Mouse (Mus musculus): ENCODE measurements around the gene Flt3. TPM values are rescaled to one million over a fixed set of nuclear protein-coding genes. Genes with fewer than 3 reads are reported as not detected.
A peak's percentile ranks its signal among the peaks of the same experiment; 100 is the strongest.

Flt3 gene
- polyA plus RNA-seq, 1 experiment from 2014 or later = 0.06 TPM

DNA sequence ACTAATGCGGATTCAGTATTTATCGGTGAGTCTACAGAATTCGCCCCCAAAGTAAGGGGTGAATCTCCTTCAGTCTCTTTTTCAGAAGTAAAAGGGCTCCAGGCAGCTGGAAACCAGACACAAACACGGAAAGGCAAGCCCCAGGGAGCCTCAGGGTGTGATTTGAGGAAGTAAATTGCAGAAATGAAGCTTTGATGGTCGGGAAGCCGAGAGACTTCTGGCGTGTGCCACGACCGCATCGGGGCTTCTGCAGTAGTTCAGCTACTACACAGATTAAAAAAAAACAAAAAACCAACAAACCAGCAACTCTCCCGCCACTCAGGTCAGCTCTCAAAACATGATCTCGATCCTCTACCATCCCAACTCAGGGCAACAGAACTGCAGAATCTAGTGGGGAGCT, 37.2 kb downstream of the Flt3 start:
- DNase-seq (ENCODE audit: low spot score) = no peak
- 82% methylated on average over 12 of the region's 12 CpGs for WGBS
- H3K4me1 ChIP-seq = no peaks in the 10 kb centered on the region

DNA sequence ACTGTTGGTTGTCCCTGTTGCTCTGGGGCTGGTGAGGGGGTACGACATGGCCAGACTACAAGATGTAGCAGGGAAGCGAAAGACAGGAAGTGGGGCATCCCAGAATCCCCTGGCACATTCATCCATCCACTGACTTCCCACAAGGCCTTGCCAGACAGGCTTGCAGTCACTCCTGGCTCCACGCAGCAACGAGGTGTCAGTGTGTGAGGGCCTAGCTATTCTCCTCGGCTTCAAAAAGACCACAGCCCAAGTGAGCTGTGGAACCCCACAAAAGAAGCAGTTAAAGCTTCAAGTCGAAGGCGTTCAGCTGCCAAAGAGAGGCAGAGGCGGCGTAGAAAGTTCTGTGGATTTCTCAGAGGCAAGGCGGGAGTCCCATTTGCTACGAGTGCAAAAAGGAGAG, 41.8 kb downstream of the Flt3 start:
- Histone ChIP-seq H3K27ac (replicated peaks) (no peak overlapping the region), H3K9me3 (no peaks in the 10 kb centered on the region), H3K4me3 (no peak overlapping the region), H3K27me3 (replicated peaks; ENCODE audit: low read depth, poor library complexity, severe bottlenecking) (no peaks in the 10 kb centered on the region), H3K4me1 (0 out of 2 replicates have a peak, but pooled peaks cover 6% of the 10 kb centered on the region), H3K36me3 (replicated peaks) (no peaks in the 10 kb centered on the region)
- WGBS = 90% methylated on average over 11 of the region's 11 CpGs
- no peak for DNase-seq (ENCODE audit: low spot score)

More for the DNA sequence above, 37.2 kb downstream of the Flt3 start:
- no peaks in the 10 kb centered on the region for H3K9me3 ChIP-seq
- no peak overlapping the region for H3K27ac ChIP-seq (replicated peaks)
- H3K27me3 ChIP-seq (replicated peaks; ENCODE audit: low read depth, poor library complexity, severe bottlenecking) = no peaks in the 10 kb centered on the region
- H3K36me3 ChIP-seq (replicated peaks) = no peaks in the 10 kb centered on the region
- no peak overlapping the region for H3K4me3 ChIP-seq

DNA sequence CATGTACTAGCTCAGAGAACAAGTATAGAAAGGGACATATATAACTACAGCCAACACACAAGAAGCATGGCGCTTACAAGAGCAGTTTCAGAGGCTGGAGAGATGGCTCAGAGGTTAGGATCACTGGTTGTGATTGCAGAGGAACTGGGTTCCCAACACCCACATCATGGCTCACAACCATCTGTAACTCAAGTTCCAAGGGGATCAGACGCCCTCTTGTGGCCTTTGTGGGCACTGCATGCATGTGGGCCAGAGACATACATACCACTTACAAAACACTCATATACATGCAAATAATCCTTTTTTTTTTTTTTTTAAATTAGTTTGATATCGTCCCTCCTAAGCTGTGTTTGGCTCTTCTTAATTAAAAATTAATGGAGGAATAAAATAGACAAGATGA, 42.8 kb downstream of the Flt3 start:
- Histone ChIP-seq H3K27me3 (replicated peaks; ENCODE audit: low read depth, poor library complexity, severe bottlenecking) (no peaks in the 10 kb centered on the region), H3K4me3 (no peak overlapping the region), H3K9me3 (no peaks in the 10 kb centered on the region), H3K36me3 (replicated peaks) (no peaks in the 10 kb centered on the region), H3K27ac (replicated peaks) (no peak overlapping the region), H3K4me1 (0 out of 2 replicates have a peak, but pooled peaks cover 6% of the 10 kb centered on the region)
- DNase-seq (ENCODE audit: low spot score) = peak; percentile 37
- WGBS = 43% methylated on average over 3 of the region's 3 CpGs

DNA sequence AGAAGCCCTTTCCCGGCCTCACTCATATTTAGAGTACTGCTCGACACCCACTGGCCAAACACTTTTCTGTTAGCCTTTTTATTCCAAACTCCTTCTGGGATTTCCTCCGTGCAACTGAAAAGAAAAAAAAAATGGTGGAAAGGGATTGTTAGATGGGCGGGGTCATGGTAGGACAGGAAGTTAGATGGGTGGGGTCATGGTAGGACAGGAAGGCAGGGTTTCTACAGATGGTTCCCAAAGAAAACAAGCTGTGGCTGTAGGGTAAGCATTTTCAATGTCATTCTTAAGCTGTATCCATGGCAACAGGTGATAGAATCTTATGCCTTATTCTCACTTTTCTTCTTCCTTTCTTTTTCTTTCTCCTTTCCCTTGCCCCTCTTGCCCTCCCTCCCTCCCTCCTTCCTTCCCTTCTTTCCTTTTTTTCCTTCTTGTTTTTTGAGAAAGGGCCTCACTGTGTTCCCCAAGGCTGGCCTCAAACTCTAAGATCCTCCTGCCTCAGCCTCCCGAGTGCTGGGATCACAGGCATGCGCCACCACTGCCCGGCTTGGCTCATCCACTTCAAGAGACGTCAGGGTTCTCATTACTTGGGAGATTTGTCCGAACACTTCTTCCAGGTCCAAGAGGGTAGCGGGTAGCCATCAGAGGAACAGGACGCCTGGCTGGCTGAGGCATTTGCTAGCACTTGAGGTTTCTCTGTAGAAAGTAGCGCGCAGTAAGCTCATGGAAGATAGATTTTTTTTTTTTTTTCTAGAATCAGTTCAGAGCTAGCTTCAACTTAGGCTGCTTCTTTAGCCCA, 43.8 kb downstream of the Flt3 start:
- Histone ChIP-seq H3K27ac (replicated peaks) (no peak overlapping the region), H3K27me3 (replicated peaks; ENCODE audit: low read depth, poor library complexity, severe bottlenecking) (no peaks in the 10 kb centered on the region), H3K4me3 (no peak overlapping the region), H3K4me1 (0 out of 2 replicates have a peak, but pooled peaks cover 6% of the 10 kb centered on the region), H3K36me3 (replicated peaks) (no peaks in the 10 kb centered on the region), H3K9me3 (no peaks in the 10 kb centered on the region)
- no peak for DNase-seq (ENCODE audit: low spot score)
- 94% methylated on average over 13 of the region's 13 CpGs for WGBS

DNA sequence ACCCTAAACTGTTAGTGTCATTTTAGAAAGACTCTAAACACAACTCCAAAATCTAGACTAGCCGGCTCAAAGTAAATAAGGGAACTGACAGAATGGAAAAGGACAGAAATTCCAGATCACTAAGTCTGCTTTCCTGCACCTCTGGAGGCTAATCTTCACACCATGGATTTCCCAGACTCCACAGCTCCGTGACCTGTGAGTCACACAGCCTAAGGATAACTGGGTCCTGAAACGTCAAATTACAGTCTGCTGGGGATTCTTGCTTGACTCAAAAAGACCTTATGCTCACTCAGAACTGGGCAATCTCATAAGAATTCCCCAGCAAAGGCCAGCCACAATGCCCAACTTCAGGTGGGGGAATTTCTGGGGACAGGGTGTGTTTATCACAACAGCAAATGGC, 44.5 kb downstream of the Flt3 start:
- Histone ChIP-seq H3K4me1 (0 out of 2 replicates have a peak, but pooled peaks cover 6% of the 10 kb centered on the region), H3K27me3 (replicated peaks; ENCODE audit: low read depth, poor library complexity, severe bottlenecking) (no peaks in the 10 kb centered on the region), H3K9me3 (no peaks in the 10 kb centered on the region), H3K36me3 (replicated peaks) (no peaks in the 10 kb centered on the region), H3K4me3 (no peak overlapping the region), H3K27ac (replicated peaks) (no peak overlapping the region)
- DNase-seq (ENCODE audit: low spot score) = no peak
- 77% methylated on average over 3 of the region's 3 CpGs for WGBS

DNA sequence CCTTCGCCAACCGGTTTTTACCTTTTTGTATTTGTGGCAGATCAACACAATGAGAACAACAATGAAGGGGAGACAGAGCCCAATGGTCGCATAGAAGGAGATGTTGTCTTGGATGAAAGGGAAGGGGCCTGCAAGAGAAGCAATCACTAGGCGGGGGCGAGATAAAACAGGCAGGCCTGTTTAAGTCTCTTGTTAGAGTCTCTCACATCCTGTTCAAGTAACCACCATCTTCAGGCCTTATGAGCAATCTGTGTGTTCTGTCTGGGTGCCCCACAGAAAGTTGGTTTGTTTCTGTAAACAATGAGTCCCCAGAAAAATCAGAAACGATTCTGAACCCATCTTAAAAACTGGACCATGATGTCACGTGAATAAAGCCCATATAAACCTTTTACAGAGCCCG, 45.3 kb downstream of the Flt3 start:
- H3K9me3 ChIP-seq = no peaks in the 10 kb centered on the region
- H3K36me3 ChIP-seq (replicated peaks) = no peaks in the 10 kb centered on the region
- H3K4me3 ChIP-seq = no peak overlapping the region
- no peak overlapping the region for H3K27ac ChIP-seq (replicated peaks)
- 0 out of 2 replicates have a peak, but pooled peaks cover 6% of the 10 kb centered on the region for H3K4me1 ChIP-seq
- H3K27me3 ChIP-seq (replicated peaks; ENCODE audit: low read depth, poor library complexity, severe bottlenecking) = no peaks in the 10 kb centered on the region
- no peak for DNase-seq (ENCODE audit: low spot score)
- WGBS = 77% methylated on average over 8 of the region's 8 CpGs

DNA sequence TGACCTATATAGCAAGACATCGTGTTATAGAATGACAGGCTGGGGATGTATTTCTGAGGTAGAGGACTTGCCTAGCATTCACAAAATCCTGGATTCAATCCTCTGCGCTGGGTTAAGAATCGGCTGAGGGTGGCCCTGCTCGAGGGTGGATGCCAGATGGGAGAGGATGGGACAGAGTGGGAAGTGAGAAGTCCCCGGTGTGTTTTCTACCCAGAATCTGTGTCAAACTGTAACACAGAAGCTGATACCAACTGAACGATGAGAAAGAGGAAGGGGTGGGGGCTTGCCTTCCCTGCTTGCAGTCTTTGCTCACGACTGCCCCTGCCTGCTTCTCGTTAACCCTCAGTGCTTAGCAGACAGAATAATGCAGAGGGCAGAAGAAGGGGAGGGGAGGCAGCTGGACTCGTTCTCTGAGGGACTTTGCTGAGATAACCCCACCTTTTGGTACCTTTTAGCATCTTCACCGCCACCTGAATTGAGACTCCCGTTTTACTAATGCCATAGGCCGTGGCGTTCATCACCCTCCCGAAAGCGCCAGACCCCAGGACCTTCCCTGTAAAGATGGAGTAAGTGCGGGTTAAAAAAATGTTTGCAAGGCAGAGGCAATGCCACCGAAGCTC, 46.0 kb downstream of the Flt3 start:
- H3K27me3 ChIP-seq (replicated peaks; ENCODE audit: low read depth, poor library complexity, severe bottlenecking) = no peaks in the 10 kb centered on the region
- H3K4me1 ChIP-seq = 0 out of 2 replicates have a peak, but pooled peaks cover 6% of the 10 kb centered on the region
- no peak for DNase-seq (ENCODE audit: low spot score)
- WGBS = 64% methylated on average over 17 of the region's 17 CpGs
- H3K36me3 ChIP-seq (replicated peaks) = no peaks in the 10 kb centered on the region
- H3K9me3 ChIP-seq = no peaks in the 10 kb centered on the region
- H3K27ac ChIP-seq (replicated peaks) = no peak overlapping the region
- no peak overlapping the region for H3K4me3 ChIP-seq

DNA sequence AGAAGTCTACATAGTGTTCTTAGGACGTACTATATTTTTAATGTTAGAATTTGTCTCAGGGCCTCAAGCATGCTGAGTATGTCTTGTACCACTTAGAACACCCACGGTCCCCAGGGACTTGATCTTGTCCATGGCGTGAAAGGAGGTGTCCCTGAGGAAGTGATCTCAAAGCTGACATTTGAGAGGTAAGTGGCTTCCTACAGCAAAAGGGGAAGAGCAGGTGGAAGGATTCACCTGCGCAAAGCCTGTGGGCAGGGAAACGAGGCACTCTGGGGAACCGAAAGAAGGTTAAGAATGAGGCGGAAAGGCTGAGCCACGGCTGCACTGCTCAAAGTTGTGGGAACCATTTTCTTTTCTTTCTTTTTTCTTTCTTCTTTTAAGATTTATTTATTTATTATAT, 48.4 kb downstream of the Flt3 start:
- DNase-seq (ENCODE audit: low spot score) = no peak
- Histone ChIP-seq H3K27me3 (replicated peaks; ENCODE audit: low read depth, poor library complexity, severe bottlenecking) (no peaks in the 10 kb centered on the region), H3K4me1 (0 out of 2 replicates have a peak, but pooled peaks cover 6% of the 10 kb centered on the region), H3K36me3 (replicated peaks) (no peaks in the 10 kb centered on the region), H3K9me3 (no peaks in the 10 kb centered on the region), H3K27ac (replicated peaks) (no peak overlapping the region), H3K4me3 (no peak overlapping the region)
- WGBS = 91% methylated on average over 8 of the region's 8 CpGs

DNA sequence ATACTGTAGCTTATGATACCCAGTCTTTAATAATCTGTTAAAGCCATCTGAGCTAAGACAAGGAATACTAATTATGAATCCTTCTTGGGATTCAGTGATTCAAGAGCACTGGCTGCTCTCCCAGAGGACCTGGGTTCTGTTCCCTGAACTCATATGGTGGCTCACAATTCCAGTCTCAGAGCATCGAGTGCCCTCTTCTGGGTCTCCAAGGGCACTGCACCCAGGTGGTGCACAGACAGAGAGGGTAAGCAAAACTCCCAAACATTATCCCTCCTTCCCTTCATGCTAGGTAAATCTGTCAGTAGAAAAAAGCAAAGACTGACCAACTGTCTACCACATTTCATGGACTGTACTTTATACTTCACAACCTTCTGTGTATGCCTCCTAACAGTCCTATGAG, 54.3 kb downstream of the Flt3 start:
- Histone ChIP-seq H3K4me3 (no peak overlapping the region), H3K27me3 (replicated peaks; ENCODE audit: low read depth, poor library complexity, severe bottlenecking) (no peaks in the 10 kb centered on the region), H3K27ac (replicated peaks) (no peak overlapping the region), H3K9me3 (no peaks in the 10 kb centered on the region), H3K4me1 (no peaks in the 10 kb centered on the region), H3K36me3 (replicated peaks) (no peaks in the 10 kb centered on the region)
- WGBS = 84% methylated on average over 1 of the region's 1 CpGs
- DNase-seq (ENCODE audit: low spot score) = no peak

DNA sequence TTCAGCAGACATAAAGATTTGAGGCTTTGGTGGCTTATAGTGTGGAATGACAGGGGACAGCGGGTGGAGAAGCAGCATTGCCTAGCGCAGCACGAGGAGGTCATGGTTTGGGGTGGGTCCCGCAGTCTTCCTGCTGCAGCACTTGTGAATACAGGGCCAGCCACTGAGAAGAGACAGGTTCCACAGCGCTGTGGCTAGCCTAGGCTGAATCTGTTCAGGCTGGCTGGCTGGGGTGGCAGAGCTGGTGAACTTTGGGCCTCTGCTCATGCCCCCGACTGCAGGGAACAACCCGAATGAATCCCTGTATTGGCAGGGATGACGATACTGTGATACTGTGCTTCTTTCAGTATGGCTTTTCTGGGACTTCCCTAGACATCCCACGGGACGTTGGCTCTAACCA, 56.4 kb downstream of the Flt3 start:
- Histone ChIP-seq H3K4me1 (no peaks in the 10 kb centered on the region; the same call in 1 of the 2 replicates), H3K27me3 (replicated peaks; ENCODE audit: low read depth, poor library complexity, severe bottlenecking) (no peaks in the 10 kb centered on the region), H3K27ac (replicated peaks) (no peak overlapping the region), H3K9me3 (no peaks in the 10 kb centered on the region), H3K36me3 (replicated peaks) (no peaks in the 10 kb centered on the region), H3K4me3 (no peak overlapping the region)
- WGBS = 88% methylated on average over 10 of the region's 10 CpGs
- no peak for DNase-seq (ENCODE audit: low spot score)

DNA sequence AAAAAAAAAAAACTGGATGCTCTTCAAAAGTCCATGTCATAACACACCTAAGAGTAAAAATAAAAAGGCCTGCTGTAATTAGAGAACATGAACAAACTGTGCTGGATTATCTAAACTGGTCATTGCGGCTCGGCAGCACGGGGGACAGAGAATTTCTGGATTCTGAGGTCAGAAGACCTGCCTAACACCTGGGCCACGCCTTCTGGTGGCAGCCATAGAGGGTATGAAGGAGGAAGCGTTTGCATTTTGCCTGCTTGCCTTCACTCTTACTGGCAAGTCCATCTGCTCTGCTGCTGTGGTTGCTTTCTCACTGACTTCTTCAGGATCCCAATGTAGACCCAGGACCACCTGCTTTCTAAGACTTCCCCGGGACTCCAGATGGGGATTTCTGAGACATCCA, 57.4 kb downstream of the Flt3 start:
- Histone ChIP-seq H3K9me3 (no peaks in the 10 kb centered on the region), H3K4me1 (no peaks in the 10 kb centered on the region; the same call in 1 of the 2 replicates), H3K4me3 (no peak overlapping the region), H3K36me3 (replicated peaks) (no peaks in the 10 kb centered on the region), H3K27me3 (replicated peaks; ENCODE audit: low read depth, poor library complexity, severe bottlenecking) (no peaks in the 10 kb centered on the region), H3K27ac (replicated peaks) (no peak overlapping the region)
- no peak for DNase-seq (ENCODE audit: low spot score)
- WGBS = 87% methylated on average over 6 of the region's 6 CpGs

DNA sequence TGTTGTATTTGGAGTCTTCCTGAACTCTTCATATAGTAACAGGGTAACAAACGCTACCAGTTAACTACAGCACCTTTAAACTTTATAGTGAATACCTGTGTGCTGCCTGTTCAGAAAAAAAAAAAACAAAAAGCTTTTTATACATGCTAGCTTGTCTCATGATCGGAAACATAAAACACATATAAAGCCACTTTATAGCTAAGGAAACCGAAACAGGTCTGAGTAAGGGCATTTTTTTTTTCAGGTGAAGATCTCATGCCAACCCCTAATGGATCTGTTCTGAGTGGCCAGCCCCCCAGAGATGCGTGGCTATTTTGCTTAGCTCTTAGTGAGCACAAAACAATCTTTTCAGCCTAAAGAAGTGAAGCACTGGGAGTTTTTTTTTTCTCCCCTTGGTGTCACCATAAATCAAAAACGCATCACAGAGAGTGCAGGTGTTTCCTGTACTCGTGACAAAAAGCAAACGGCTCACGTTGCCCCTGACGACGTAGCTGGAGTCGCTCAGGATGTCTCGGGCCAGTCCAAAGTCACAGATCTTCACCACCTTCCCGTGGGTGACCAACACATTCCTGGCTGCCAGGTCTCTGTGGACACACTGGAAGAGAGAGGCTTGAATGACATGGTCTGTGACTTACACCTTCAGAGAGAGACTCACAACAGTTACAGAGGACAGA, 59.4 kb downstream of the Flt3 start:
- no peak for DNase-seq (ENCODE audit: low spot score)
- Histone ChIP-seq H3K9me3 (no peaks in the 10 kb centered on the region), H3K36me3 (replicated peaks) (no peaks in the 10 kb centered on the region), H3K27ac (replicated peaks) (no peak overlapping the region), H3K4me1 (no peaks in the 10 kb centered on the region; the same call in 1 of the 2 replicates), H3K27me3 (replicated peaks; ENCODE audit: low read depth, poor library complexity, severe bottlenecking) (no peaks in the 10 kb centered on the region), H3K4me3 (no peak overlapping the region)
- 74% methylated on average over 13 of the region's 13 CpGs for WGBS

Data from embryonic facial prominence, embryonic 10.5 days (tissue).